Mouse (Mus musculus) kidney, embryonic 16.5 days (tissue): ENCODE results near the gene Rhno1. TPM values are rescaled to one million over a fixed set of nuclear protein-coding genes. Genes with fewer than 3 reads are reported as not detected.
A peak's percentile ranks its signal among the peaks of the same experiment; 100 is the strongest.

Source experiments
- ATAC-seq: fragments of 200-750 bp; cut with Nextera tagmentation; 2 replicates; pipeline ENCODE4 v1.8.0; 2017; ENCODE audit warnings: moderate TSS enrichment; ENCODE audit not compliant: low FRiP score, low TSS enrichment
- H3K27ac ChIP-seq: fragments of 300-500 bp; sonication (generic); 2 replicates; pipeline ENCODE4 v1.5.1; 2014; ENCODE audit warnings: low read length
- H3K27me3 ChIP-seq: fragments of 300-500 bp; sonication (generic); 2 replicates; pipeline ENCODE4 v1.6.1; 2014; ENCODE audit warnings: low read length, control low read depth, mixed read lengths; ENCODE audit not compliant: insufficient read depth
- H3K36me3 ChIP-seq: fragments of 300-500 bp; sonication (generic); 2 replicates; pipeline ENCODE4 v1.6.1; 2014; ENCODE audit warnings: low read length, control low read depth, mixed read lengths; ENCODE audit not compliant: insufficient read depth
- H3K4me1 ChIP-seq: fragments of 300-500 bp; sonication (generic); 2 replicates; pipeline ENCODE4 v1.6.1; 2014; ENCODE audit warnings: low read length, control low read depth, mixed read lengths; ENCODE audit not compliant: insufficient read depth
- H3K4me2 ChIP-seq: fragments of 300-500 bp; sonication (generic); replicated peaks from 2 replicates; pipeline ENCODE4 v1.6.1; 2014; ENCODE audit warnings: low read depth, low read length
- H3K4me3 ChIP-seq: fragments of 300-500 bp; sonication (generic); 2 replicates; pipeline ENCODE4 v1.5.1; 2014; ENCODE audit warnings: mild to moderate bottlenecking, low read length
- H3K9ac ChIP-seq: fragments of 300-500 bp; sonication (generic); replicated peaks from 2 replicates; pipeline ENCODE4 v1.6.1; 2014; ENCODE audit warnings: low read length
- H3K9me3 ChIP-seq: fragments of 300-500 bp; sonication (generic); 2 replicates; pipeline ENCODE4 v1.6.1; 2016; ENCODE audit warnings: low read length, control low read depth
- WGBS: fragments of 180-500 bp; shearing (Covaris S2); extraction: QIAGEN DNeasy Blood & Tissue Kit; methylation state at CpG from one replicate; pipeline ENCODE4 v1.1.7; 2014; 5-methylcytosine and 5-hydroxymethylcytosine counted together
- polyA plus RNA-seq: library from polyadenylated mRNA; unstranded; fragments of >200 nt; fragmentation: Nextera tagmentation; extraction: Ambion mirVana; gene quantifications from 2 replicates; pipeline ENCODE4 v1.2.1, GENCODE M21; 2015

Rhno1 gene
- polyA plus RNA-seq, result 121 and 131 TPM in 2 replicates

DNA sequence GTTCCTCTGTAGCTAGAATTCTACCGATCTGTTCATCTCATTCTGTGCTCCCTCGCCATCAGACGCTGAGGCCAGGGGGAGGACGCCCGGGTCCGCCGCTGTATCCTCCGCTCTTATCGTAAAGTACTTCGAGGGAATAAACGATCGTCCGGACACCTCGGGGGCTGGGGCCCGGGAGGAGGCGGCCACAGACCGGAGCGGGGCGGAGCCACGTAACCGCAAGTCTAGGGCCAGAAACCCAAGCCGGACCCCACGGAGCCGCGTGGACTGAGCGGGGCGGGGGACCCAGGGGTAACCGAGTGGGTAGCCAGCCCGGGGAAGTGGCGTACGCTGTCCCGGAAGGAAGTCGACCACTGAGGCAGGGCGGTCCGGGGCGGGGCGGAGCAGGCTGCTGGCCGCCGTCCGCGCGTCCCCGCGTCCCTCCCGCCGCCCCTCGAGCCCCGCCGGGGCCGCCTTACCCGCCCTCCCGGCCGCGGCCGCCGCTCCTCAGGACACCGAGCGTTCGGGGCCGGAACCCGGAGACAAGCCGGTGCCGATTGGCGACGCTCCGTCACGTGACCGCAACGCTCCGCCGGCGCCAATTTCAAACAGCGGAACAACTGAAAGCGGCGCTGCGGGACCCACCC lies at the start of gene Rhno1, which contains the start of gene Foxm1:
TSS of gene Rhno1 (minus strand) at position 531 of the 626 bp plus-strand sequence.
TSS of gene Foxm1 (plus strand) at position 587 of the 626 bp plus-strand sequence.
- H3K9ac ChIP-seq, result peak within 1 kb of the TSS; percentile 85
- under 1% methylated on average over 65 of the region's 76 CpGs for WGBS
- H3K9me3 ChIP-seq, result no peaks in the 10 kb centered on the region
- H3K27ac ChIP-seq, result peak within 1 kb of the TSS; percentile 93
- H3K27me3 ChIP-seq, result no peaks in the 10 kb centered on the region
- H3K4me1 ChIP-seq, result peaks cover 28% of the 10 kb centered on the region
- H3K4me2 ChIP-seq, result peak within 1 kb of the TSS; percentile 79
- H3K36me3 ChIP-seq, result peaks cover 31% of the 10 kb centered on the region
- peak within 1 kb of the TSS; percentile 81 for H3K4me3 ChIP-seq
- ATAC-seq, result peak; percentile 88

DNA sequence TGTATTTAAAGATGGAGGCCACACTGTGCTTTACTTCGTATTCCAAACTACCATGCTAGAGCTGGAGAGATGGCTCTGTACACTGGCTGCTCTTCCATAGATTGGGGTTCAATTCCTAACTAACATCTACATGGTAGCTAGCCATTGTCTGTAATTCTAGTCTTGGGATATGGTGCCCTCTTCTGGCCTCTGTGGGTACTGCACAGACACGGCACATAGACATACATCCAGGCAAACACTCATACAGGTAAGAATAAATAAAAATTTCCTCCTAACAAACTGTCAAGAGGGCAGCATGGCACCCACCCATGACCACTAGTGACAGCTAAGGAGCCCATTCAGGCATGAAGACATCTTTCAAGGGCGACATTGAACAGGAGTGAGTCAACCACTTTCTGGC lies 48.4 kb upstream of the Rhno1 start:
- Histone ChIP-seq H3K36me3 (peaks cover 61% of the 10 kb centered on the region), H3K27ac (no peak overlapping the region), H3K9ac (no peak overlapping the region), H3K4me3 (no peak overlapping the region), H3K9me3 (no peaks in the 10 kb centered on the region), H3K4me1 (no peaks in the 10 kb centered on the region), H3K4me2 (no peak overlapping the region), H3K27me3 (no peaks in the 10 kb centered on the region)
- 13% methylated on average over 3 of the region's 3 CpGs for WGBS
- ATAC-seq, result 0 out of 2 replicates have a peak, but pooled peaks have one; percentile 1

DNA sequence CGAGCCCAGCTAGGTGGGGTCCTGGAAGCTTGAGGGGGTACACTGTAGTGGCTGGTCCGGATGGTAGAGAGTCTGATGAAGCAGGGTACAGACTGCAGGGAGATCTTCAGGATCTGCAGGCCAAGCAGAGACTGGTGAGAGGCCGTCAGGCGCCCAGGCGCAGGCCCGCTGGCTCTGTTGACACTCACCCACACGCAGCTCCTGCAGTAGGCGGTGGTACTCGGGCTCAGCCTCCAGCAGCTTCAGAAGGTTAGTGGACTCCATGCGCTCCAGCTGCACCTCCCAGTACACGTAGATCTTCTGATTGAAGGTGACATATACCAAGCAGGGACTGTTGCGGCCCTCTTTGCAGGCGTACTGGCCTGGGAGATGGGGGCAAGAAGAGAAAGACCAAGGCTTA lies 47.6 kb upstream of the Rhno1 start:
- no peak overlapping the region for H3K4me3 ChIP-seq
- no peak overlapping the region for H3K4me2 ChIP-seq
- H3K4me1 ChIP-seq, result no peaks in the 10 kb centered on the region
- no peaks in the 10 kb centered on the region for H3K9me3 ChIP-seq
- H3K9ac ChIP-seq, result no peak overlapping the region
- H3K27ac ChIP-seq, result no peak overlapping the region
- ATAC-seq, result no peak
- WGBS, result 92% methylated on average over 13 of the region's 13 CpGs
- peaks cover 61% of the 10 kb centered on the region for H3K36me3 ChIP-seq
- H3K27me3 ChIP-seq, result no peaks in the 10 kb centered on the region

DNA sequence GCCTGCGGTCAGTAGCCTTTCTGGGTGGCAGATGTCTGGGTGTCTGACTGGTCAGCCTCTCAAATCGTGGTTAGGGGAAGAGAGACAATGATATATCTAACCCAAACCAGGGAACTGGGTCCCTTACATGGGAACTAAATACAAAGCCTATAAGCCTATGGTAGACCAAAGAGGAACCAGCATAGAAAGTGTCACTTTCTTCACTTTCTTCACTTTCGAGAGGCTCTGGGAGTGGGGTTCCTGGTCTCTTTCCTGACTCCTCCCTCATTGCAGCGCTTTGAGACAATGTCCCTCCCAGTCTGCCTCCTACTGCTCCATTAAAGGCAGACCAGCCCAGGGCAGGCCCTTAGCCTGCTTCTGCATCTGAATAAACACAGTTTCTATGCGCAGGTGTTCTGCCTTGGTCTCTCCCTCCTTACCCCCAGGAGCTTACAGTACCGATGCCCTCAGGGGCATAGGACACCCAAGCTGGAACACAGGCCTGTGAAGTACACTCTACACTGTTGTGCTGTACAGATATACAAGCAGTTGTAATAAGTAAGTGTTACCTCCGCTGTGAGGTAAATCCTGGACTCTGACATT lies 45.9 kb upstream of the Rhno1 start:
- Histone ChIP-seq H3K27me3 (no peaks in the 10 kb centered on the region), H3K4me3 (no peak overlapping the region), H3K36me3 (peaks cover 56% of the 10 kb centered on the region), H3K4me1 (no peaks in the 10 kb centered on the region), H3K27ac (no peak overlapping the region), H3K9me3 (no peaks in the 10 kb centered on the region), H3K4me2 (no peak overlapping the region), H3K9ac (no peak overlapping the region)
- ATAC-seq, result no peak
- WGBS, result 84% methylated on average over 7 of the region's 7 CpGs

DNA sequence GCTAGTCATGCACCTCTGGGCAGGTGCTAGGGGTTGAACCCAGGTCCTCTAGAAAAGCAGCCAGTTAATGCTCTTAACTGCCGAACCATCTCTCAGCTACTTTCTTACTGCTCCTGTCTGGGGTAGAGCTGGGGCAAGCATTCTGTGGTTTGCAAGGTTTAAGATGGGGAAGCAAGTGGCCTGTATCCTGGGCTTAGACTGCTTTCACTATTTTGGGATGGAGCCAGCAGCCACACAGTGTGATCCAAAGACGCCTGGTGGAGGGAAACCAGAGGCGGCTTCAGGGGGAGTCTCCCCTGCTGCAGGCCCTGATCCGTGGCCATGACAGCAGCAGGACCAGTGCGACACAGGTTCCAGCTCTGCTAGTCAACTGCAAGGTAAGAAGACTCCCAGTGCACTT lies 42.0 kb upstream of the Rhno1 start:
- Histone ChIP-seq H3K4me1 (peaks cover 16% of the 10 kb centered on the region), H3K27me3 (no peaks in the 10 kb centered on the region), H3K36me3 (peaks cover 33% of the 10 kb centered on the region), H3K9ac (no peak overlapping the region), H3K27ac (no peak overlapping the region), H3K4me2 (no peak overlapping the region), H3K9me3 (no peaks in the 10 kb centered on the region), H3K4me3 (no peak overlapping the region)
- ATAC-seq, result no peak
- 49% methylated on average over 5 of the region's 5 CpGs for WGBS

DNA sequence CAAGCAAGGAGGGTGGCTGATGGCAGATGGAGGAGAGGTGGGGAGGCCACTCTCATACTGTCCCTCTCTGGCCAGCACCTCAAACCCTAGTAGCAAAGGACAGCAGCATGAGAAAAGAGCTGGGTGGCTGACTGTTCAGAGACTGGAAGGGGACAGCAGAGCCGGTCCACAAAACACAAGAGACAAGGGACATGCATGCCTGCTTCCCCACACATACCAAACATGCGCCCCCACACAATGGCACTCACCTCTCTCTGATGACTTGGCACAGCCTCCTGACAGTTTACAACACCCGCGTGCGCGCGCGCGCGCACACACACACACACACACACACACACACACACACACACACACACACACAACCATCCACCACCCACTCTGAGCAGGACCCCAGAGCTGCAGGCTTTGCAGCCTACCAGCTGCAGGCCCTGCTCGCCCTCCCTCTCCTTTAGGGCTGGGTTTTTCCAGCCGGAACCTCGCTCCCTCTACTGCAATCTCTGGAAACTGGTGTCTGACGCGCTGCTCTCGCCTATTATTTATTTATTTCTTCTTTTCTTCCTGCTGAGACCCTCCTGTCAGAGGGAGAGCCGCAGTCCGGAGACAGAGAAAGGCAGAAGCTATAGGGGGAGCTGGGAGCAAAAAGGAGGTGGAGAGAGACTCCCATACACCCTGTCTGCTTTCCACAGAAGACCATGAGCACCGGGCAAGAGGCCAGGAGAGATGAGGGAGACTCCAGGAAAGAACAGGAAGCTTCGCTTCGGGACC lies 36.9 kb upstream of the Rhno1 start:
- Histone ChIP-seq H3K27ac (peak overlapping the region; percentile 76), H3K9ac (peak overlapping the region; percentile 51), H3K27me3 (no peaks in the 10 kb centered on the region), H3K4me3 (peak overlapping the region; percentile 32), H3K4me2 (peak overlapping the region; percentile 54), H3K9me3 (no peaks in the 10 kb centered on the region), H3K36me3 (no peaks in the 10 kb centered on the region), H3K4me1 (peaks cover 24% of the 10 kb centered on the region)
- WGBS, result 27% methylated on average over 21 of the region's 21 CpGs
- ATAC-seq, result peak; percentile 90

DNA sequence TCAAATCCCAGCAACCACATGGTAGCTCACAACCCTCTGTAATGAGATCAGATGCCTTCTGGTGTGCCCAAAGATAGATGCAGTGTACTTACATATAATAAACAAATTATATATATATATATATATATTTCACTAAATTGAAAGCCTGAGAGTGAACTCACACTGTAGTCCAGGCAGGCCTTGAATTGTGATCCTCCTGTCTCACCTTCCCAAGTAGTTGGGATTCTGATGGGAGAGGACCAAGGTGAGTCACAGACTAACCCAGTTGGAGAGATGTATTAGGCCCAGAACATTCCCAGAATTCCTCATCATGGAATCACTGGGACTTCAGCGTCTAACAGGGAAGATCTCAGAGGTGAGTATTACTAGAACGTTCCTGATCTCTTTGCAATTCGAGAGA lies 36.3 kb upstream of the Rhno1 start, which contains the start of gene Nrip2:
TSS of gene Nrip2 (plus strand) at position 301 of the 400 bp plus-strand sequence.
- peak within 1 kb of the TSS; percentile 77 for H3K27ac ChIP-seq

DNA sequence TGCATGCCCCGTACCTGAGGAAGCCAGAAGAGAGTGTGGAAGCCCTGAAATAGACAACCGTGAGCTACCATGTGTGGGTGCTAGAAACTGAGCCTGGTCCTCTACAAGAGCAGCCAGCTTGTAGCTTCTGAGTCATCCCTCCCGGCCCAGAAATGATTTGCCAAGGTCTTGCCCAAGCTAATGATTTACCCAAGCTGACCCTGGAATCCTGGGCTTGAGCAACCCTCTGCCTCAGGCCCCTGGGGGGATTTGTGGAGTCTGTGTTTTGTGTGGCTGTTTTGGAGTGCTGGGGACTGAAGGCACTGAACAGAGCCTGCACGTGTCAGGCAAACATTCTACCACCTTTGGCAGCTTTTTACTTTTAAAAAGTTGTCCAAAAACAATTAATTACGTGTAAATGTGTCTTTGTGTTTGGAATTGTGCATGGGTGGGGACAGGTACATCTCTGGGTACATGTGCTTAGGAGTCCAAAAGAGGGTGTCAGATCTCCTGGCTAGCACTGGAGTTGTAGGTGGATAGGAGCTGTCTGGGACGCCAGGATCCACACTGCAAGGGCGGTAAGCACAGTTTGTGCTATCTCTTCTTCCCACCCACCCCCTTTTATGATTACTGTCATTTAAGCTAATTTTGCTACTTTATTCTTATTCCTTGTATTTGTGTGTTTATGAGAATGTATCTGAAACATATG lies 35.0 kb upstream of the Rhno1 start:
- no peaks in the 10 kb centered on the region for H3K9me3 ChIP-seq
- no peak overlapping the region for H3K9ac ChIP-seq
- H3K36me3 ChIP-seq, result no peaks in the 10 kb centered on the region
- H3K27me3 ChIP-seq, result no peaks in the 10 kb centered on the region
- no peak overlapping the region for H3K4me3 ChIP-seq
- 69% methylated on average over 7 of the region's 7 CpGs for WGBS
- H3K4me2 ChIP-seq, result no peak overlapping the region
- ATAC-seq, result peak; percentile 55
- H3K27ac ChIP-seq, result peak overlapping the region; percentile 77
- H3K4me1 ChIP-seq, result peaks cover 24% of the 10 kb centered on the region

More for the DNA sequence above, 36.3 kb upstream of the Rhno1 start, which contains the start of gene Nrip2:
- H3K4me2 ChIP-seq, result peak within 1 kb of the TSS; percentile 54
- H3K4me1 ChIP-seq, result peaks cover 24% of the 10 kb centered on the region
- no peaks in the 10 kb centered on the region for H3K36me3 ChIP-seq
- WGBS, result 59% methylated on average over 3 of the region's 3 CpGs
- H3K4me3 ChIP-seq, result peak within 1 kb of the TSS; percentile 32
- no peak for ATAC-seq
- H3K27me3 ChIP-seq, result no peaks in the 10 kb centered on the region
- peak within 1 kb of the TSS; percentile 51 for H3K9ac ChIP-seq
- H3K9me3 ChIP-seq, result no peaks in the 10 kb centered on the region

DNA sequence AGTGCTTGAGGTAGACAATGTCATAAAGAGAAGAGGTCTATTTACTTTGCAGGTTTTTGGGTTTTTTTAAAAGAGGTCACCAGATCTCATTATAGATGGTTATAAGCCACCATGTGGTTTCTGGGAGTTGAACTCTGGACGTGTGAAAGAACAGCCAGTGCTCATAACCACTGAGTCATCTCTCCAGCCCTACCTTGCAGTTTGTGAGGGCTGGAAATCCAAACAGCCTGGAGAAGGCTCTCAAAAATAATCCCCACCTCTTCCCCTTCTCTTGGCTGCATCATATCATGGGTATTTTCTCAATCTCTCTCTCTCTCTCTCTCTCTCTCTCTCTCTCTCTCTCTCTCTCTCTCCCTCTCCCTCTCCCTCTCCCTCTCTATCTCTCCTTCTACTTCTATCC lies 28.0 kb upstream of the Rhno1 start:
- no peak overlapping the region for H3K9ac ChIP-seq
- no peaks in the 10 kb centered on the region for H3K27me3 ChIP-seq
- ATAC-seq, result no peak
- H3K36me3 ChIP-seq, result no peaks in the 10 kb centered on the region
- H3K4me1 ChIP-seq, result no peaks in the 10 kb centered on the region
- H3K4me2 ChIP-seq, result no peak overlapping the region
- WGBS, result 46% methylated on average over 1 of the region's 1 CpGs
- no peaks in the 10 kb centered on the region for H3K9me3 ChIP-seq
- no peak overlapping the region for H3K4me3 ChIP-seq
- H3K27ac ChIP-seq, result no peak overlapping the region
